Mouse (Mus musculus) testis, postnatal 14 days (tissue): Measurements from ENCODE around the gene Prcc.
"Not testable (repeated sequence)": the region's sequence is repeated elsewhere in the genome, so short reads cannot be mapped to it uniquely, and the experiment has no call there.

Source experiments
- DNase-seq: peaks from one replicate; pipeline ENCODE4 v3.0.0; 2021; ENCODE audit warnings: low spot score

The Prcc gene

GRCm38 (mm10) chr3:87844981-87845380 is 40.4 kb downstream of the Prcc start:
- no peak for DNase-seq

- DNase-seq = no peak
Measured at GRCm38 (mm10) chr3:87840858-87841257, 44.5 kb downstream of the Prcc start.

GRCm38 (mm10) chr3:87838622-87839021 is 46.8 kb downstream of the Prcc start:
- peak; percentile 75 for DNase-seq

- DNase-seq = no peak
Measured at GRCm38 (mm10) chr3:87833482-87833881, 51.9 kb downstream of the Prcc start.

GRCm38 (mm10) chr3:87832109-87832859 is 53.1 kb downstream of the Prcc start:
- no peak for DNase-seq

- DNase-seq = no peak
Measured at GRCm38 (mm10) chr3:87829025-87829424, 56.4 kb downstream of the Prcc start.

- DNase-seq = peak; percentile 53
Measured at GRCm38 (mm10) chr3:87828435-87828834, 57.0 kb downstream of the Prcc start.

GRCm38 (mm10) chr3:87824206-87824605 is 61.2 kb downstream of the Prcc start, which contains the start of gene Pear1:
Gene Pear1, minus strand, starts transcription at chr3:87824306.
- DNase-seq = not testable (repeated sequence)

- no peak for DNase-seq
Measured at GRCm38 (mm10) chr3:87818226-87818625, 67.2 kb downstream of the Prcc start.

- DNase-seq = peak; percentile 56
Measured at GRCm38 (mm10) chr3:87816646-87817093, 68.7 kb downstream of the Prcc start.

- DNase-seq = no peak
Measured at GRCm38 (mm10) chr3:87816166-87816565, 69.2 kb downstream of the Prcc start.

GRCm38 (mm10) chr3:87812873-87813272 is 72.5 kb downstream of the Prcc start:
- peak; percentile 52 for DNase-seq

GRCm38 (mm10) chr3:87812413-87812812 is 73.0 kb downstream of the Prcc start:
- no peak for DNase-seq

- DNase-seq = no peak
Measured at GRCm38 (mm10) chr3:87811297-87811696, 74.1 kb downstream of the Prcc start.

GRCm38 (mm10) chr3:87809322-87809962 is 76.0 kb downstream of the Prcc start:
- no peak for DNase-seq
